Mouse (Mus musculus): ENCODE data around the gene Nusap1. TPM values are rescaled to one million over a fixed set of nuclear protein-coding genes. Genes with fewer than 3 reads are reported as not detected.
A peak's percentile ranks its signal among the peaks of the same experiment; 100 is the strongest.
"Not testable (repeated sequence)": the region's sequence is repeated elsewhere in the genome, so short reads cannot be mapped to it uniquely, and the experiment has no call there.

Gene Nusap1
- polyA plus RNA-seq, 1 experiment = 4.4 TPM

GRCm38 (mm10) chr2:119605361-119605973 lies 12.6 kb upstream of the Nusap1 start:
- H3K36me3 ChIP-seq (ENCODE audit: control insufficient read depth, insufficient read depth) = peaks cover 42% of the 10 kb centered on the region
- no peak overlapping the region for H3ac ChIP-seq (ENCODE audit: control insufficient read depth, insufficient read length)
- peaks cover 7% of the 10 kb centered on the region for H3K79me2 ChIP-seq (ENCODE audit: control insufficient read depth, insufficient read depth)
- H3K27me3 ChIP-seq (ENCODE audit: control insufficient read depth, insufficient read depth, insufficient read length) = no peaks in the 10 kb centered on the region
- no peak for TF ChIP-seq TCF3 (IDR thresholded peaks at IDR 0.05; ENCODE audit: insufficient read length, low read depth)
- H3K4me2 ChIP-seq (ENCODE audit: low read depth) = no peak overlapping the region
- H3K4me3 ChIP-seq = no peak overlapping the region

- Histone ChIP-seq H3K79me2 (ENCODE audit: control insufficient read depth, insufficient read depth) (no peaks in the 10 kb centered on the region), H3ac (ENCODE audit: control insufficient read depth, insufficient read length) (no peak overlapping the region), H3K4me2 (ENCODE audit: low read depth) (no peak overlapping the region), H3K27me3 (ENCODE audit: control insufficient read depth, insufficient read depth, insufficient read length) (no peaks in the 10 kb centered on the region), H3K36me3 (ENCODE audit: control insufficient read depth, insufficient read depth) (peaks cover 40% of the 10 kb centered on the region), H3K4me3 (no peak overlapping the region)
- TF ChIP-seq POLR2AphosphoS2 (IDR thresholded peaks at IDR 0.05; ENCODE audit: insufficient read length, low read depth) = no peak
- no peak for TF ChIP-seq USF1 (IDR thresholded peaks at IDR 0.05; ENCODE audit: low read depth)
- TF ChIP-seq MYOD1 (IDR thresholded peaks at IDR 0.05; ENCODE audit: control insufficient read depth in 1 of 3, insufficient read length in 2 of 3, low read depth in 2 of 3) = no peak
- no peak for TF ChIP-seq REST (IDR thresholded peaks at IDR 0.05; ENCODE audit: insufficient read depth, insufficient read length)
- TF ChIP-seq TCF12 (IDR thresholded peaks at IDR 0.05; ENCODE audit: insufficient read depth, poor library complexity, severe bottlenecking) = no peak
- TF ChIP-seq SRF (IDR thresholded peaks at IDR 0.05; ENCODE audit: control insufficient read depth, insufficient read length, low read depth) = no peak
- no peak for TF ChIP-seq CEBPB (IDR thresholded peaks at IDR 0.05; ENCODE audit: insufficient read depth, poor library complexity, severe bottlenecking)
- TF ChIP-seq TCF3 (IDR thresholded peaks at IDR 0.05; ENCODE audit: insufficient read length, low read depth) = no peak
- TF ChIP-seq POLR2A (IDR thresholded peaks at IDR 0.05; ENCODE audit: insufficient read length, low read depth) = no peak
- no peak for TF ChIP-seq MAX (IDR thresholded peaks at IDR 0.05; ENCODE audit: low read depth)
- no peak for TF ChIP-seq MYOG (IDR thresholded peaks at IDR 0.05; ENCODE audit: control insufficient read depth in 1 of 3, insufficient read depth in 1 of 3, insufficient read length in 2 of 3, low read depth in 2 of 3)
- TF ChIP-seq E2F4 (IDR thresholded peaks at IDR 0.05; ENCODE audit: insufficient read depth) = no peak
Observed at GRCm38 (mm10) chr2:119607023-119607422, 11.1 kb upstream of the Nusap1 start.

DNA sequence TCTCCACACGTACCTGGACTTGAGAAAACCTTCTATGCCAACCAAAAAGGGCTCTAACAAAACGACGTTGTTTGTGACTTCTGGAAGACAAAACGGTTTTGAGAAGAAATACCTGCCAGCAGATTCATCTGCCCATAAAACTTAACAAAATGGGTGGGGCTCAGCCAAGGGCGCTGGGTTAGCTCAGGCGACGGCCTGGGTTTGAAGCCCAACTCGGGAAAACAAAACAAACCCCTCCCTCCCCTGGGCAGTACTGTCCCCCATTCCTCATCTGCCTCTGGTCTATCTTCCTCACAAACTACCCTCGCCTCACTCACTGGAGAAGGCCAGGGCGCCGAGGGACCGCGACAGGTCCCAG lies 278 bp upstream of the Nusap1 start:
- peak overlapping the region; percentile 29 for H3ac ChIP-seq (ENCODE audit: control insufficient read depth, insufficient read length)
- H3K27me3 ChIP-seq (ENCODE audit: control insufficient read depth, insufficient read depth, insufficient read length) = no peaks in the 10 kb centered on the region
- H3K36me3 ChIP-seq (ENCODE audit: control insufficient read depth, insufficient read depth) = no peaks in the 10 kb centered on the region
- TF ChIP-seq REST (IDR thresholded peaks at IDR 0.05; ENCODE audit: insufficient read depth, insufficient read length) (no peak), POLR2A (IDR thresholded peaks at IDR 0.05; ENCODE audit: insufficient read length, low read depth) (no peak), POLR2AphosphoS2 (IDR thresholded peaks at IDR 0.05; ENCODE audit: insufficient read length, low read depth) (no peak), E2F4 (IDR thresholded peaks at IDR 0.05; ENCODE audit: insufficient read depth) (no peak), CEBPB (IDR thresholded peaks at IDR 0.05; ENCODE audit: insufficient read depth, poor library complexity, severe bottlenecking) (no peak), USF1 (IDR thresholded peaks at IDR 0.05; ENCODE audit: low read depth) (no peak), SRF (IDR thresholded peaks at IDR 0.05; ENCODE audit: control insufficient read depth, insufficient read length, low read depth) (no peak), MAX (IDR thresholded peaks at IDR 0.05; ENCODE audit: low read depth) (no peak), MYOD1 (IDR thresholded peaks at IDR 0.05; ENCODE audit: control insufficient read depth in 1 of 3, insufficient read length in 2 of 3, low read depth in 2 of 3) (no peak), TCF12 (IDR thresholded peaks at IDR 0.05; ENCODE audit: insufficient read depth, poor library complexity, severe bottlenecking) (no peak)
- peak overlapping the region; percentile 66 for H3K4me2 ChIP-seq (ENCODE audit: low read depth)
- H3K4me3 ChIP-seq = peak overlapping the region; percentile 89
- peaks cover 31% of the 10 kb centered on the region for H3K79me2 ChIP-seq (ENCODE audit: control insufficient read depth, insufficient read depth)

DNA sequence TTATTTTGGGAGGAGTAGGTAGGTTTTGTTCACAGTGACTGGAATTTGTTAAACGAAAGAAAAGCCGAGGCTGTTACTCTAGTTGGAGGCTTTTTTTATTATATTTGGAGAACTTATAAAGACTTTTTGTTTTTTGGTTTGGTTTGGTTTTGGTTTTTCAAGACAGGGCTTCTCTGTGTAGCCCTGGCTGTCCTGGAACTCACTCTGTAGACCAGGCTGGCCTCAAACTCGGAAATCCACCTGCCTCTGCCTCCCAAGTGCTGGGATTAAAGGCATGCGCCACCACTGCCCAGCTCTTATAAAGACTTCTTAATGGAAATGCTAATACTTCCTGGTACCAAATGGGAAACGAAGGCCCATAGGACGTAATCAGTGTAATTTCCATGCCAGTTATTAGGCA lies 904 bp downstream of the Nusap1 start:
- H3K36me3 ChIP-seq (ENCODE audit: control insufficient read depth, insufficient read depth); H3K27me3 ChIP-seq (ENCODE audit: control insufficient read depth, insufficient read depth, insufficient read length); H3ac ChIP-seq (ENCODE audit: control insufficient read depth, insufficient read length): not testable (repeated sequence)
- Histone ChIP-seq H3K79me2 (ENCODE audit: control insufficient read depth, insufficient read depth) (peaks cover 31% of the 10 kb centered on the region), H3K4me2 (ENCODE audit: low read depth) (peak overlapping the region; percentile 71), H3K4me3 (peak overlapping the region; percentile 89)

DNA sequence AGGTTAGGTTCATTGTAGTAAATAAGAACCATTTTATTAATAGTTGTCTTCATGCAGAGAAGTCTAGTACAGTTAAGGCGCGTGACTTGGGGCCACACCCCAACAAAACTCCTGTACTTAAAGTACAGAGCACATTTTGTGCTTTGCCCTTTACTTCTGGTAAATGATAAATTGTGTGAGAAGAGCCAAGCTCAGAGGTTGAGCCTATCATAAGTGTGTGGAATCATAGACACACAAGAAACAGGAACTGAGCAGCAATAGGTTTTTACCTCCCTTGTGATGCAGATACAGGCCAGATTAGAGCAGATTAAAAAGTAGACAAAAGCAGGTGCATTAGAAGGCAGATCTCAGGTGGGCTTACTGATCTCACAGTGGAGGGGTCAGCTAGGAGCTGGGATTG lies 3.2 kb downstream of the Nusap1 start:
- no peak for TF ChIP-seq REST (IDR thresholded peaks at IDR 0.05; ENCODE audit: insufficient read depth, insufficient read length)
- H3K36me3 ChIP-seq (ENCODE audit: control insufficient read depth, insufficient read depth) = no peaks in the 10 kb centered on the region
- no peaks in the 10 kb centered on the region for H3K27me3 ChIP-seq (ENCODE audit: control insufficient read depth, insufficient read depth, insufficient read length)
- peaks cover 31% of the 10 kb centered on the region for H3K79me2 ChIP-seq (ENCODE audit: control insufficient read depth, insufficient read depth)
- peak overlapping the region; percentile 89 for H3K4me3 ChIP-seq
- H3ac ChIP-seq (ENCODE audit: control insufficient read depth, insufficient read length) = no peak overlapping the region
- H3K4me2 ChIP-seq (ENCODE audit: low read depth) = peak overlapping the region; percentile 5

DNA sequence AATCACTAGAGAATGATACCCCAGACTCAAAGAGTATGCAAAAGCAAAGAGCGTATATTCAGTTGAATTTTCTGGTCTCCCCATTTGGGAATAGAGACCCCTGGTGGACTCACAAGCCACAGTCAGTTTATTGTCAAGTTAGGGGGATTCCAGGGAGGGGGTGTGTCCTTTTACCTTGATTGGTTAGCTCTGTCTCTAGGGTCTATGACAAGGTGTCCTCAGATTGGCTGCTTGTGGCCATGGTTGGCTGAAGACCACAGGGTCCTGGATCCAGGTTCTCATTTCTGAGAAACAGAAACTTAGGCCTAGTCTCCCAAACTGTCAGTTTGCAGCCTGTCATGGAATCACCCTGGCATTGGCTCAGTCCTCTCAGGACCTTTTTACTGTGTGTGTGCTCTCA lies 18.7 kb downstream of the Nusap1 start:
- no peak for TF ChIP-seq E2F4 (IDR thresholded peaks at IDR 0.05; ENCODE audit: insufficient read depth)
- TF ChIP-seq CEBPB (IDR thresholded peaks at IDR 0.05; ENCODE audit: insufficient read depth, poor library complexity, severe bottlenecking) = no peak
- TF ChIP-seq REST (IDR thresholded peaks at IDR 0.05; ENCODE audit: insufficient read depth, insufficient read length) = no peak
- TF ChIP-seq USF1 (IDR thresholded peaks at IDR 0.05; ENCODE audit: low read depth) = no peak
- no peak for TF ChIP-seq TCF3 (IDR thresholded peaks at IDR 0.05; ENCODE audit: insufficient read length, low read depth)
- no peak for TF ChIP-seq POLR2A (IDR thresholded peaks at IDR 0.05; ENCODE audit: insufficient read length, low read depth)
- TF ChIP-seq MYOD1 (IDR thresholded peaks at IDR 0.05; ENCODE audit: control insufficient read depth in 1 of 3, insufficient read length in 2 of 3, low read depth in 2 of 3) = no peak
- no peak for TF ChIP-seq MAX (IDR thresholded peaks at IDR 0.05; ENCODE audit: low read depth)
- TF ChIP-seq MYOG (IDR thresholded peaks at IDR 0.05; ENCODE audit: control insufficient read depth in 1 of 3, insufficient read depth in 1 of 3, insufficient read length in 2 of 3, low read depth in 2 of 3) = no peak
- Histone ChIP-seq H3K27me3 (ENCODE audit: control insufficient read depth, insufficient read depth, insufficient read length) (no peaks in the 10 kb centered on the region), H3K79me2 (ENCODE audit: control insufficient read depth, insufficient read depth) (no peaks in the 10 kb centered on the region), H3K36me3 (ENCODE audit: control insufficient read depth, insufficient read depth) (peaks cover 30% of the 10 kb centered on the region), H3K4me3 (no peak overlapping the region), H3K4me2 (ENCODE audit: low read depth) (no peak overlapping the region), H3ac (ENCODE audit: control insufficient read depth, insufficient read length) (no peak overlapping the region)

Data from myocyte (in vitro differentiated cells).